Mouse (Mus musculus): ENCODE data around the gene Zfand5.
"Not testable (repeated sequence)": the region's sequence is repeated elsewhere in the genome, so short reads cannot be mapped to it uniquely, and the experiment has no call there.

Zfand5 gene

GRCm38 (mm10) chr19:21271741-21272654 is at the start of gene Zfand5:
TSS of gene Zfand5 (plus strand) at chr19:21272278.
- in situ Hi-C loops (cut with MboI, MseI) = loop anchor here (25.0 kb wide), 1 partner anchor 235 kb away; no protein-coding TSS in a partner anchor

- in situ Hi-C loops (cut with MboI, MseI) = no loop called here
Measured at GRCm38 (mm10) chr19:21227131-21227530, 44.9 kb upstream of the Zfand5 start.

GRCm38 (mm10) chr19:21227754-21228153 is 44.3 kb upstream of the Zfand5 start:
- in situ Hi-C loops (cut with MboI, MseI) = no loop called here

GRCm38 (mm10) chr19:21248730-21249129 is 23.3 kb upstream of the Zfand5 start:
- in situ Hi-C loops (cut with MboI, MseI) = loop anchor here (5.0 kb wide), 1 partner anchor 51 kb away; no protein-coding TSS in a partner anchor

- in situ Hi-C loops (cut with MboI, MseI) = loop anchor here (25.0 kb wide), 1 partner anchor 217 kb away; no protein-coding TSS in a partner anchor
Measured at GRCm38 (mm10) chr19:21253846-21254245, 18.2 kb upstream of the Zfand5 start.

- in situ Hi-C loops (cut with MboI, MseI) = loop anchor here (25.0 kb wide), 1 partner anchor 219 kb away; no protein-coding TSS in a partner anchor
Measured at GRCm38 (mm10) chr19:21255920-21256319, 16.2 kb upstream of the Zfand5 start.

GRCm38 (mm10) chr19:21259453-21259852 is 12.6 kb upstream of the Zfand5 start:
- in situ Hi-C loops (cut with MboI, MseI) = loop anchor here (25.0 kb wide), 1 partner anchor 222 kb away; no protein-coding TSS in a partner anchor

GRCm38 (mm10) chr19:21260280-21260679 is 11.8 kb upstream of the Zfand5 start:
- in situ Hi-C loops (cut with MboI, MseI) = loop anchor here (10.0 to 25.0 kb wide), 3 partner anchors 223 to 1865 kb away; no protein-coding TSS in a partner anchor

GRCm38 (mm10) chr19:21271186-21271585 is 892 bp upstream of the Zfand5 start:
- in situ Hi-C loops (cut with MboI, MseI) = loop anchor here (25.0 kb wide), 1 partner anchor 234 kb away; no protein-coding TSS in a partner anchor

GRCm38 (mm10) chr19:21272655-21273284 is 692 bp downstream of the Zfand5 start:
- in situ Hi-C loops (cut with MboI, MseI) = loop anchor here (25.0 kb wide), 1 partner anchor 235 kb away; no protein-coding TSS in a partner anchor

GRCm38 (mm10) chr19:21273440-21273839 is 1.4 kb downstream of the Zfand5 start:
- in situ Hi-C loops (cut with MboI, MseI) = loop anchor here (25.0 kb wide), 1 partner anchor 236 kb away; no protein-coding TSS in a partner anchor

GRCm38 (mm10) chr19:21274181-21274591 is 2.1 kb downstream of the Zfand5 start:
- in situ Hi-C loops (cut with MboI, MseI) = loop anchor here (25.0 kb wide), 1 partner anchor 237 kb away; no protein-coding TSS in a partner anchor

GRCm38 (mm10) chr19:21274714-21275113 is 2.6 kb downstream of the Zfand5 start:
- in situ Hi-C loops (cut with MboI, MseI) = loop anchor here (25.0 kb wide), 1 partner anchor 237 kb away; no protein-coding TSS in a partner anchor

- in situ Hi-C loops (cut with MboI, MseI) = no loop called here
Measured at GRCm38 (mm10) chr19:21276317-21276716, 4.2 kb downstream of the Zfand5 start.

GRCm38 (mm10) chr19:21286421-21287097 is 14.5 kb downstream of the Zfand5 start:
- in situ Hi-C loops (cut with MboI, MseI) = no loop called here

GRCm38 (mm10) chr19:21297411-21297810 is 25.3 kb downstream of the Zfand5 start:
- in situ Hi-C loops (cut with MboI, MseI) = no loop called here

GRCm38 (mm10) chr19:21301787-21302186 is 29.7 kb downstream of the Zfand5 start:
- in situ Hi-C loops (cut with MboI, MseI) = no loop called here

- in situ Hi-C loops (cut with MboI, MseI) = no loop called here
Measured at GRCm38 (mm10) chr19:21307755-21308154, 35.7 kb downstream of the Zfand5 start.

- in situ Hi-C loops (cut with MboI, MseI) = not testable (repeated sequence)
Measured at GRCm38 (mm10) chr19:21310364-21310763, 38.3 kb downstream of the Zfand5 start.

GRCm38 (mm10) chr19:21315701-21316100 is 43.6 kb downstream of the Zfand5 start:
- in situ Hi-C loops (cut with MboI, MseI) = no loop called here

- in situ Hi-C loops (cut with MboI, MseI) = no loop called here
Measured at GRCm38 (mm10) chr19:21319618-21320017, 47.5 kb downstream of the Zfand5 start.
